Mouse (Mus musculus) midbrain, embryonic 10.5 days (tissue): ENCODE results near the gene Nmnat2. TPM values are rescaled to one million over a fixed set of nuclear protein-coding genes. Genes with fewer than 3 reads are reported as not detected.

Experiments used
- DNase-seq: peaks from one replicate; pipeline ENCODE4 v3.0.0-alpha.2; 2017; ENCODE audit warnings: low spot score
- H3K27ac ChIP-seq: fragments of 300-500 bp; sonication (generic); replicated peaks from 2 replicates; pipeline ENCODE4 v1.5.1; 2016; ENCODE audit warnings: mild to moderate bottlenecking
- H3K27me3 ChIP-seq: fragments of 300-500 bp; sonication (generic); 2 replicates; pipeline ENCODE4 v1.6.1; 2016; ENCODE audit warnings: low read depth, mild to moderate bottlenecking; ENCODE audit not compliant: poor library complexity, severe bottlenecking
- H3K36me3 ChIP-seq: fragments of 300-500 bp; sonication (generic); 2 replicates; pipeline ENCODE4 v1.6.1; 2016; ENCODE audit warnings: mild to moderate bottlenecking, moderate library complexity
- H3K4me1 ChIP-seq: fragments of 300-500 bp; sonication (generic); 2 replicates; pipeline ENCODE4 v1.6.1; 2016
- H3K4me3 ChIP-seq: fragments of 300-500 bp; sonication (generic); 2 replicates; pipeline ENCODE4 v1.5.1; 2016; ENCODE audit warnings: mild to moderate bottlenecking, moderate library complexity
- H3K9me3 ChIP-seq: fragments of 300-500 bp; sonication (generic); replicated peaks from 2 replicates; pipeline ENCODE4 v1.6.1; 2016; ENCODE audit warnings: mild to moderate bottlenecking
- WGBS: fragments of 180-500 bp; shearing (Covaris S2); methylation state at CpG from one replicate; pipeline ENCODE4 v1.1.7; 2016; 5-methylcytosine and 5-hydroxymethylcytosine counted together
- polyA plus RNA-seq: library from polyadenylated mRNA; unstranded; fragments of >200 nt; fragmentation: Nextera tagmentation; extraction: Ambion mirVana; gene quantifications from 2 replicates; pipeline ENCODE4 v1.2.1, GENCODE M21; 2016

Nmnat2 gene
- polyA plus RNA-seq, 1 experiment from 2014 or later: 10.5 TPM

- Histone ChIP-seq H3K9me3 (no peaks in the 10 kb centered on the region), H3K4me1 (peaks cover 9% of the 10 kb centered on the region), H3K4me3 (no peak overlapping the region), H3K27me3 (no peaks in the 10 kb centered on the region), H3K36me3 (no peaks in the 10 kb centered on the region), H3K27ac (no peak overlapping the region)
- DNase-seq: no peak
- 95% methylated on average over 7 of the region's 7 CpGs for WGBS
These were observed 197.8 kb downstream of the Nmnat2 start for GRCm38 (mm10) chr1:153152594-153152993.

- Histone ChIP-seq H3K36me3 (no peaks in the 10 kb centered on the region), H3K4me1 (peaks cover 9% of the 10 kb centered on the region), H3K9me3 (no peaks in the 10 kb centered on the region), H3K27ac (no peak overlapping the region), H3K4me3 (no peak overlapping the region), H3K27me3 (no peaks in the 10 kb centered on the region)
- WGBS: 90% methylated on average over 10 of the region's 10 CpGs
- DNase-seq: no peak
These were observed 198.9 kb downstream of the Nmnat2 start for GRCm38 (mm10) chr1:153153619-153154137.

- H3K27ac ChIP-seq: no peak overlapping the region
- H3K4me1 ChIP-seq: peaks cover 7% of the 10 kb centered on the region
- no peak for DNase-seq
- H3K9me3 ChIP-seq: no peaks in the 10 kb centered on the region
- H3K4me3 ChIP-seq: no peak overlapping the region
- 92% methylated on average over 8 of the region's 8 CpGs for WGBS
- no peaks in the 10 kb centered on the region for H3K27me3 ChIP-seq
- no peaks in the 10 kb centered on the region for H3K36me3 ChIP-seq
These were observed 200.6 kb downstream of the Nmnat2 start for GRCm38 (mm10) chr1:153155364-153155763.

GRCm38 (mm10) chr1:153157021-153157623, 202.3 kb downstream of the Nmnat2 start:
- Histone ChIP-seq H3K4me1 (no peaks in the 10 kb centered on the region), H3K27me3 (no peaks in the 10 kb centered on the region), H3K27ac (no peak overlapping the region), H3K4me3 (no peak overlapping the region), H3K36me3 (no peaks in the 10 kb centered on the region), H3K9me3 (no peaks in the 10 kb centered on the region)
- no peak for DNase-seq
- 89% methylated on average over 5 of the region's 5 CpGs for WGBS

- WGBS: 97% methylated on average over 4 of the region's 4 CpGs
- Histone ChIP-seq H3K36me3 (no peaks in the 10 kb centered on the region), H3K27me3 (no peaks in the 10 kb centered on the region), H3K27ac (no peak overlapping the region), H3K9me3 (no peaks in the 10 kb centered on the region), H3K4me1 (no peaks in the 10 kb centered on the region), H3K4me3 (no peak overlapping the region)
- no peak for DNase-seq
These were observed 204.3 kb downstream of the Nmnat2 start for GRCm38 (mm10) chr1:153159137-153159536.

- WGBS: 79% methylated on average over 3 of the region's 3 CpGs
- no peak overlapping the region for H3K27ac ChIP-seq
- no peak for DNase-seq
These were observed 209.0 kb downstream of the Nmnat2 start for GRCm38 (mm10) chr1:153163831-153164230.

GRCm38 (mm10) chr1:153168293-153168692, 213.5 kb downstream of the Nmnat2 start:
- DNase-seq: no peak
- H3K4me1 ChIP-seq: peaks cover 11% of the 10 kb centered on the region
- H3K4me3 ChIP-seq: no peak overlapping the region
- H3K27me3 ChIP-seq: no peaks in the 10 kb centered on the region
- whole genome bisulfite sequencing: 85% methylated on average over 5 of the region's 5 CpGs
- H3K36me3 ChIP-seq: no peaks in the 10 kb centered on the region
- no peaks in the 10 kb centered on the region for H3K9me3 ChIP-seq
- no peak overlapping the region for H3K27ac ChIP-seq

More at GRCm38 (mm10) chr1:153163831-153164230, 209.0 kb downstream of the Nmnat2 start:
- H3K4me3 ChIP-seq: no peak overlapping the region
- H3K4me1 ChIP-seq: no peaks in the 10 kb centered on the region
- H3K9me3 ChIP-seq: no peaks in the 10 kb centered on the region
- H3K27me3 ChIP-seq: no peaks in the 10 kb centered on the region
- H3K36me3 ChIP-seq: no peaks in the 10 kb centered on the region

Other genes starting within 250 kb of the Nmnat2 start
- gene Apobec4, start 204.4 kb upstream of the Nmnat2 start, polyA plus RNA-seq: not detected in 2 replicates
- 23.2 and 24.4 TPM in 2 replicates for gene Rgl1, start 188.6 kb upstream of the Nmnat2 start, polyA plus RNA-seq
- 207 and 235 TPM in 2 replicates for gene Arpc5, start 188.5 kb upstream of the Nmnat2 start, polyA plus RNA-seq
- gene Ncf2, start 154.8 kb upstream of the Nmnat2 start, polyA plus RNA-seq: 2.9 and 3.0 TPM in 2 replicates
- gene Smg7, start 52.3 kb upstream of the Nmnat2 start, polyA plus RNA-seq: 35.4 and 40.0 TPM in 2 replicates
- gene Lamc2, start 231.5 kb downstream of the Nmnat2 start, polyA plus RNA-seq: 0.40 and 1.1 TPM in 2 replicates